29 mouse cellular contexts compared by ENCODE assay signal in the genomic region with DNA sequence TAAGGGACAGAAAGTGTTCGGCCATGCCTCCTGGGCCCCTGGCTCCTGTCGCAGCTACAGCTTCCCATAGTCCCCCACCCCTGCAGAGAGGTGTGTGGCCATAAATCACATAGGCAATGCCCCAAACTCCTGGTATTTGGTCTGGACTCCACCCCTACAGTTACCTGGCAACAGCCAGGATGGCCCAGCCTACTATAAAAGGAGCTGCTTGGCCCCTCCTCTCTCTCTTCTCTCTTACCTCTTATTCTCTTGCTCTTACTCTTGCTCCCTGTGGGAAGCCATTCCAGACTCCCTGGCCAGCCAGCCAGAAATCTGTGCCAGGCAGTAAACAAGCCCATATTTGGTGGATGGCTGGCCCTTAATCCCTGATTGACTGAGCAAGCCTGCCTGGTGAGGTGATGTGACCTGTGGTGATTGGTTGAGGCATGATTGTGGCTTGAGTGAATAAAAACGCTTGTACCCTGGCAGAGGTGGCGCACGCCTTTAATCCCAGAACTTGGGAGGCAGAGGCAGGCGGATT. TPM values are rescaled to one million over a fixed set of nuclear protein-coding genes. Genes with fewer than 3 reads are reported as not detected.
DNase-seq lines count a peak whose midpoint lies in the region; ATAC-seq and TF ChIP-seq lines count a peak whose summit lies in the region.
"Had no signal": no experiment of that assay in that cellular context is flagged by ENCODE, and none has a peak within 500 bp of the region (broad histone marks: within the 10 kb centered on the region; RNA-seq: fewer than 3 reads in every experiment).

No protein-coding gene starts in this region.

- no peaks in the 10 kb centered on the region for H3K36me3 ChIP-seq in limb, embryonic 11.5 days (ENCODE audit: control insufficient read depth, insufficient read depth, low read length)
- no peaks in the 10 kb centered on the region for H3K36me3 ChIP-seq in limb, embryonic 10.5 days
- no peaks in the 10 kb centered on the region for H3K36me3 ChIP-seq in lung, postnatal 0 days (ENCODE audit: insufficient read depth, low read length)
- no peaks in the 10 kb centered on the region for H3K36me3 ChIP-seq in neural tube, embryonic 15.5 days
- H3K36me3 ChIP-seq: embryonic facial prominence, embryonic 13.5 days; forebrain, embryonic 10.5 days; forebrain, embryonic 15.5 days; heart, embryonic 10.5 days; hindbrain, embryonic 13.5 days; limb, embryonic 15.5 days; midbrain, embryonic 12.5 days; neural tube, embryonic 12.5 days; stomach, embryonic 15.5 days had no signal

- H3K4me1 ChIP-seq in limb, embryonic 11.5 days (ENCODE audit: control insufficient read depth, insufficient read depth, low read length) = no peaks in the 10 kb centered on the region
- H3K4me1 ChIP-seq in limb, embryonic 10.5 days = peaks cover 36% of the 10 kb centered on the region
- peaks cover 5% of the 10 kb centered on the region; the same call in 1 of the 2 replicates for H3K4me1 ChIP-seq in lung, postnatal 0 days (ENCODE audit: insufficient read depth, low read depth, low read length)
- no peaks in the 10 kb centered on the region for H3K4me1 ChIP-seq in brown adipose tissue, adult 24 weeks (ENCODE audit: control insufficient read depth, insufficient read depth, insufficient read length, low read length)
- peaks cover 14% of the 10 kb centered on the region for H3K4me1 ChIP-seq in neural tube, embryonic 15.5 days

- peak; percentile 26; the same call in 1 of the 2 replicates for ATAC-seq in limb, embryonic 11.5 days (ENCODE audit: insufficient number of reproducible peaks, low FRiP score, low TSS enrichment, low read depth)
- no peak for ATAC-seq in lung, postnatal 0 days
- ATAC-seq in neural tube, embryonic 15.5 days (ENCODE audit: low FRiP score) = no peak
- ATAC-seq: forebrain, embryonic 15.5 days; intestine, embryonic 16.5 days had no signal

- no peaks in the 10 kb centered on the region for H3K9me3 ChIP-seq in limb, embryonic 11.5 days (ENCODE audit: control insufficient read depth, low read length)
- no peaks in the 10 kb centered on the region for H3K9me3 ChIP-seq in limb, embryonic 10.5 days (replicated peaks)
- no peaks in the 10 kb centered on the region for H3K9me3 ChIP-seq in lung, postnatal 0 days (ENCODE audit: low read length)
- no peaks in the 10 kb centered on the region for H3K9me3 ChIP-seq in neural tube, embryonic 15.5 days (replicated peaks)
- H3K9me3 ChIP-seq: embryonic facial prominence, embryonic 13.5 days; forebrain, embryonic 10.5 days; forebrain, embryonic 15.5 days; heart, embryonic 10.5 days; hindbrain, embryonic 13.5 days; limb, embryonic 15.5 days; midbrain, embryonic 12.5 days; neural tube, embryonic 12.5 days; stomach, embryonic 15.5 days had no signal

- no peak overlapping the region for H3K4me3 ChIP-seq in limb, embryonic 11.5 days (ENCODE audit: low read depth, low read length)
- no peak overlapping the region for H3K4me3 ChIP-seq in limb, embryonic 10.5 days
- no peak overlapping the region for H3K4me3 ChIP-seq in lung, postnatal 0 days (ENCODE audit: low read depth, low read length)
- no peak overlapping the region for H3K4me3 ChIP-seq in brown adipose tissue, adult 24 weeks (ENCODE audit: insufficient read depth, low read depth, low read length)
- no peak overlapping the region for H3K4me3 ChIP-seq in neural tube, embryonic 15.5 days (replicated peaks)
- H3K4me3 ChIP-seq: embryonic facial prominence, embryonic 13.5 days; forebrain, embryonic 10.5 days; forebrain, embryonic 15.5 days; heart, embryonic 10.5 days; hindbrain, embryonic 13.5 days; layer of hippocampus, adult 2 months; limb, embryonic 15.5 days; megakaryocyte, embryonic 14.5 days; midbrain, embryonic 12.5 days; myocyte; neural tube, embryonic 12.5 days; stomach, embryonic 15.5 days had no signal

- DNase-seq in limb, embryonic 11.5 days (ENCODE audit: low spot score) = no peak
- no peak for DNase-seq in limb, embryonic 10.5 days (ENCODE audit: low spot score)
- DNase-seq in lung, postnatal 4 days = peak; percentile 7 to 49
- DNase-seq in lung, postnatal 0 days (ENCODE audit: low spot score) = no peak
- DNase-seq in NIH3T3 (ENCODE audit: low read depth) = peak; percentile 62
- DNase-seq in cerebellum, adult 18-20 months = no peak
- DNase-seq: cerebellum, adult 11 months; cerebellum, adult 9-11 months; gastrocnemius, postnatal 25 days; heart, adult 11 months; heart, postnatal 36 days; kidney, postnatal 25 days had no signal

- H3K4me2 ChIP-seq in limb, embryonic 11.5 days (ENCODE audit: low read depth, severe bottlenecking) = no peak overlapping the region
- no peak overlapping the region for H3K4me2 ChIP-seq in lung, postnatal 0 days (replicated peaks; ENCODE audit: low read depth, low read length)
- H3K4me2 ChIP-seq in neural tube, embryonic 15.5 days = no peak overlapping the region
- H3K4me2 ChIP-seq: embryonic facial prominence, embryonic 13.5 days; forebrain, embryonic 15.5 days; hindbrain, embryonic 13.5 days; limb, embryonic 15.5 days; midbrain, embryonic 12.5 days; neural tube, embryonic 12.5 days; stomach, embryonic 15.5 days had no signal

- TF ChIP-seq EP300 in lung, postnatal 0 days (IDR thresholded peaks at IDR 0.05) = no peak

- 80% methylated on average over 6 of the region's 6 CpGs for WGBS in limb, embryonic 11.5 days
- 80% methylated on average over 6 of the region's 6 CpGs for WGBS in limb, embryonic 10.5 days
- WGBS in lung, postnatal 0 days = 89% methylated on average over 6 of the region's 6 CpGs
- WGBS in neural tube, embryonic 15.5 days = 69% methylated on average over 6 of the region's 6 CpGs

- H3K9ac ChIP-seq in limb, embryonic 11.5 days (ENCODE audit: low read length) = no peak overlapping the region
- H3K9ac ChIP-seq in lung, postnatal 0 days (replicated peaks; ENCODE audit: low read depth) = no peak overlapping the region
- no peak overlapping the region for H3K9ac ChIP-seq in neural tube, embryonic 15.5 days (replicated peaks)
- H3K9ac ChIP-seq: embryonic facial prominence, embryonic 13.5 days; forebrain, embryonic 15.5 days; hindbrain, embryonic 13.5 days; limb, embryonic 15.5 days; liver, embryonic 14.5 days; midbrain, embryonic 12.5 days; neural tube, embryonic 12.5 days; stomach, embryonic 15.5 days had no signal

- TF ChIP-seq CTCF in lung, postnatal 0 days (IDR thresholded peaks at IDR 0.05) = no peak

- no peak overlapping the region for H3K27ac ChIP-seq in limb, embryonic 11.5 days (replicated peaks; ENCODE audit: low read depth, low read length)
- H3K27ac ChIP-seq in limb, embryonic 10.5 days = no peak overlapping the region
- H3K27ac ChIP-seq in lung, postnatal 0 days (ENCODE audit: low read length) = no peak overlapping the region
- H3K27ac ChIP-seq in brown adipose tissue, adult 24 weeks (replicated peaks; ENCODE audit: low read depth, low read length) = peak overlapping the region; percentile 45; the same call in 1 of the 2 replicates
- no peak overlapping the region for H3K27ac ChIP-seq in neural tube, embryonic 15.5 days (replicated peaks)
- H3K27ac ChIP-seq: embryonic facial prominence, embryonic 13.5 days; forebrain, embryonic 10.5 days; forebrain, embryonic 15.5 days; heart, embryonic 10.5 days; hindbrain, embryonic 13.5 days; layer of hippocampus, adult 2 months; limb, embryonic 15.5 days; liver, embryonic 14.5 days; midbrain, embryonic 12.5 days; neural tube, embryonic 12.5 days; stomach, embryonic 15.5 days had no signal

- H3K27me3 ChIP-seq in limb, embryonic 11.5 days (ENCODE audit: control insufficient read depth, insufficient read depth, low read length) = no peaks in the 10 kb centered on the region
- H3K27me3 ChIP-seq in limb, embryonic 10.5 days (ENCODE audit: low read depth, poor library complexity, severe bottlenecking) = no peaks in the 10 kb centered on the region
- H3K27me3 ChIP-seq in lung, postnatal 0 days (replicated peaks; ENCODE audit: insufficient read depth, low read length) = no peaks in the 10 kb centered on the region
- no peaks in the 10 kb centered on the region for H3K27me3 ChIP-seq in neural tube, embryonic 15.5 days (replicated peaks)
- H3K27me3 ChIP-seq: CH12.LX; embryonic facial prominence, embryonic 13.5 days; forebrain, embryonic 15.5 days; hindbrain, embryonic 13.5 days; limb, embryonic 15.5 days; megakaryocyte, embryonic 14.5 days; neural tube, embryonic 12.5 days; stomach, embryonic 15.5 days had no signal

RNA-seq across cellular contexts. Expression of a gene that starts 56.4 kb away (rescaled TPM):
- 415 and 416 TPM in 2 replicates for polyA plus RNA-seq in limb, embryonic 11.5 days (2014; fragmentation: Nextera tagmentation; extraction: Ambion mirVana)
- polyA plus RNA-seq in limb, embryonic 10.5 days (2016; fragmentation: Nextera tagmentation; extraction: Ambion mirVana) = 343 and 349 TPM in 2 replicates
- polyA plus RNA-seq in lung, postnatal 0 days (2015; fragmentation: Nextera tagmentation; extraction: Ambion mirVana) = 127 and 133 TPM in 2 replicates
- polyA plus RNA-seq in brown adipose tissue, adult 24 weeks (2012; ENCODE audit: insufficient read depth, insufficient read length, missing spikeins) = 115 and 130 TPM in 2 replicates
- polyA plus RNA-seq in neural tube, embryonic 15.5 days (2015; fragmentation: Nextera tagmentation; extraction: Ambion mirVana) = 162 and 180 TPM in 2 replicates

Comparison
In these comparisons a context has a peak if more than half of its experiments do, and no peak if none do; other contexts are left out.
1. DNase-seq: peak in lung, postnatal 4 days (2 of 2) and NIH3T3 (single experiment); none in limb, embryonic 11.5 days (single experiment), limb, embryonic 10.5 days (single experiment), lung, postnatal 0 days (single experiment) and cerebellum, adult 18-20 months (0 of 2).